1 mouse cellular context compared by ENCODE assay signal in the genomic region with DNA sequence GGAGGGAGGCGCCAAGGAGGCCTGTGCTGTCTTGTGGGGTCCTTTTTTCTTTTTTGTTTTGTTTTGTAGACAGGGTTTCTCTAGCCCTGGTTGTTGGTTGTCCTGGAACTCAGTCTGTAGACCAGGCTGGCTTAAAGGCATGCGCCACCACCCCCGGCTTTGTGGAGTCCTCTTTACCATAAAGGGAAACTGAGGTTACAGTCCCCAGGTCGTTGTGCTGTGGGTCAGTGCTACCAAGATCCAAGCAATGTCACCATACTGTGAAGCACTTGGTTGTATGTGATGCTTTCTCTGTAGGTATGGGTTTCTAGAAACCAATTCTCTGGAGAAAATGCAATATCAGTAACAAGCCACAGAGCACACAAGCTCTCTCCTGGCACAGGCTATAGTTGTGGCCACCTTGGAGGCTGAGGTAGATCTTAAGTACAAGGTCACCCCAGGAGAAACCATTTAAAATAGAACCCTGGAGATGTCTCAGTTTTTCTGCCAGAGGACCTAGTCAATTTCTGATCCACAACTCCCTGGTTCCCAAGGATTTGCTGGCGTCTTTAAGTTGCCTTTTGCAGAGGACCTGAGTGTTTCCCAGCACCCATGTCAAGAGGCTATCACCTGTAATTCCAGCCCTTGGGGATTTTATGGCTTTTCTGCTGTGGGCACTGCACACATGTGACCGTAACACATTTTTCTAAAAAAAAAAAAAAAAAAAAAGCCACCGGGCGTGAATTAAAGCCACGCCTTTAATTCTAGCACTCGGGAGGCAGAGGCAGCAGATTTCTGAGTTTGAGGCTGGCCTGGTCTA.
A peak's percentile ranks its signal among the peaks of the same experiment; 100 is the strongest.
TF ChIP-seq lines count a peak whose summit lies in the region.

No protein-coding gene starts in this region.

TF ChIP-seq in CH12.LX, 34 proteins besides CTCF, POLR2A, EP300 and RAD21 (continued from another document):
- no peak for TF ChIP-seq MAFK (IDR thresholded peaks at IDR 0.05; ENCODE audit: insufficient replicate concordance, low read length)
- peak; percentile 26; the same call in 1 of the 2 replicates for TF ChIP-seq BHLHE40 (IDR thresholded peaks at IDR 0.05; ENCODE audit: low read depth, low read length)
- TF ChIP-seq USF2 (conservative IDR thresholded peaks at IDR 0.05; ENCODE audit: low read depth, low read length): no peak; the same call in 1 of the 2 replicates
- peak; percentile 40 for TF ChIP-seq ZMIZ1 (IDR thresholded peaks at IDR 0.05; ENCODE audit: low read depth, low read length)
- TF ChIP-seq MYC (IDR thresholded peaks at IDR 0.05; ENCODE audit: low read depth, low read length): peak; percentile 36; the same call in 1 of the 2 replicates
- 0 out of 2 replicates have a peak, but pooled peaks have one; percentile 40 for TF ChIP-seq CHD1 (IDR thresholded peaks at IDR 0.05; ENCODE audit: low read depth, low read length)
